Mouse (Mus musculus): ENCODE measurements around the gene Pigl.
"Not testable (repeated sequence)": the region's sequence is repeated elsewhere in the genome, so short reads cannot be mapped to it uniquely, and the experiment has no call there.

The Pigl gene

GRCm38 (mm10) chr11:62458276-62458724 lies at the start of gene Pigl, which contains the start of gene Ncor1:
Gene Pigl, plus strand, starts transcription at chr11:62458460.
Gene Ncor1, minus strand, starts transcription at chr11:62458541.
- peak; percentile 83 to 87 for DNase-seq

- no peak for DNase-seq
These were observed 49.4 kb upstream of the Pigl start for GRCm38 (mm10) chr11:62408848-62409247.

GRCm38 (mm10) chr11:62409611-62410010 lies 48.6 kb upstream of the Pigl start:
- no peak for DNase-seq

- DNase-seq, result no peak
These were observed 43.2 kb upstream of the Pigl start for GRCm38 (mm10) chr11:62415026-62415425.

GRCm38 (mm10) chr11:62424525-62424924 lies 33.7 kb upstream of the Pigl start:
- DNase-seq, result peak in 1 of 2 experiments; percentile 5

- peak; percentile 44 to 67 for DNase-seq
These were observed 32.0 kb upstream of the Pigl start for GRCm38 (mm10) chr11:62426266-62426665.

GRCm38 (mm10) chr11:62427105-62427504 lies 31.2 kb upstream of the Pigl start:
- DNase-seq, result peak in 1 of 2 experiments; percentile 10

GRCm38 (mm10) chr11:62432211-62432610 lies 26.0 kb upstream of the Pigl start:
- DNase-seq, result no peak

- no peak for DNase-seq
These were observed 17.5 kb upstream of the Pigl start for GRCm38 (mm10) chr11:62440670-62441315.

GRCm38 (mm10) chr11:62445799-62446198 lies 12.5 kb upstream of the Pigl start:
- no peak for DNase-seq

GRCm38 (mm10) chr11:62448971-62449370 lies 9.3 kb upstream of the Pigl start:
- DNase-seq, result no peak

GRCm38 (mm10) chr11:62455193-62455592 lies 3.1 kb upstream of the Pigl start:
- no peak for DNase-seq

GRCm38 (mm10) chr11:62456021-62456482 lies 2.2 kb upstream of the Pigl start:
- no peak for DNase-seq

- DNase-seq, result peak; percentile 42 to 56
These were observed 1.6 kb upstream of the Pigl start for GRCm38 (mm10) chr11:62456483-62457172.

GRCm38 (mm10) chr11:62457241-62457890 lies 894 bp upstream of the Pigl start:
- DNase-seq, result peak; percentile 93 to 95

GRCm38 (mm10) chr11:62457891-62458270 lies 379 bp upstream of the Pigl start:
- DNase-seq, result no peak

GRCm38 (mm10) chr11:62458780-62459179 lies 520 bp downstream of the Pigl start:
- no peak for DNase-seq

GRCm38 (mm10) chr11:62462529-62462928 lies 4.3 kb downstream of the Pigl start:
- not testable (repeated sequence) for DNase-seq

GRCm38 (mm10) chr11:62463225-62463915 lies 5.1 kb downstream of the Pigl start:
- DNase-seq, result no peak

- DNase-seq, result no peak
These were observed 6.4 kb downstream of the Pigl start for GRCm38 (mm10) chr11:62464696-62465095.

GRCm38 (mm10) chr11:62465849-62466248 lies 7.6 kb downstream of the Pigl start:
- no peak for DNase-seq

- DNase-seq, result peak; percentile 7 to 9
These were observed 8.3 kb downstream of the Pigl start for GRCm38 (mm10) chr11:62466546-62466945.

GRCm38 (mm10) chr11:62467289-62467688 lies 9.0 kb downstream of the Pigl start:
- not testable (repeated sequence) for DNase-seq
